In genomic region chr1:180729231-180729630, GRCm38 (mm10) we compare ENCODE assay signal across 24 mouse cellular contexts. TPM values are rescaled to one million over a fixed set of nuclear protein-coding genes. Genes with fewer than 3 reads are reported as not detected.
DNase-seq lines count a peak whose midpoint lies in the region; ATAC-seq and TF ChIP-seq lines count a peak whose summit lies in the region.
"Had no signal": no experiment of that assay in that cellular context is flagged by ENCODE, and none has a peak within 500 bp of the region (broad histone marks: within the 10 kb centered on the region; RNA-seq: fewer than 3 reads in every experiment).

No protein-coding gene starts in this region.

- H3K36me3 ChIP-seq in liver, embryonic 13.5 days: peaks cover 11% of the 10 kb centered on the region

- H3K4me3 ChIP-seq in liver, embryonic 13.5 days (replicated peaks): no peak overlapping the region
- H3K4me3 ChIP-seq in lung, adult 2 months (replicated peaks; ENCODE audit: extremely low read depth, low read depth, low read length): no peak overlapping the region
- H3K4me3 ChIP-seq: embryonic facial prominence, embryonic 13.5 days; forebrain, embryonic 13.5 days; hindbrain, embryonic 13.5 days had no signal

- H3K27ac ChIP-seq in liver, embryonic 13.5 days: peak overlapping the region; percentile 3
- H3K27ac ChIP-seq: embryonic facial prominence, embryonic 13.5 days; forebrain, embryonic 13.5 days; hindbrain, embryonic 13.5 days; hindbrain, postnatal 0 days had no signal

- H3K4me1 ChIP-seq in liver, embryonic 13.5 days (replicated peaks): peaks cover 61% of the 10 kb centered on the region
- peaks cover 14% of the 10 kb centered on the region for H3K4me1 ChIP-seq in lung, adult 2 months (ENCODE audit: control insufficient read depth, insufficient read depth, low read length)

- no peak for TF ChIP-seq CTCF in lung, adult 2 months (IDR thresholded peaks at IDR 0.05; ENCODE audit: insufficient read depth, low read length)

- no peaks in the 10 kb centered on the region for H3K9me3 ChIP-seq in liver, embryonic 13.5 days (replicated peaks)
- H3K9me3 ChIP-seq: embryonic facial prominence, embryonic 13.5 days; forebrain, embryonic 13.5 days; hindbrain, embryonic 13.5 days had no signal

- H3K4me2 ChIP-seq in liver, embryonic 13.5 days: no peak overlapping the region
- H3K4me2 ChIP-seq: forebrain, embryonic 13.5 days; hindbrain, embryonic 13.5 days had no signal

- ATAC-seq in liver, embryonic 13.5 days (ENCODE audit: low read depth): no peak
- ATAC-seq: activated CD4-positive, CD25-positive, alpha-beta regulatory T cell, adult 4 months; forebrain, embryonic 13.5 days; forebrain, postnatal 0 days; hindbrain, postnatal 0 days; Patski had no signal

- H3K27me3 ChIP-seq in liver, embryonic 13.5 days: no peaks in the 10 kb centered on the region
- H3K27me3 ChIP-seq: embryonic facial prominence, embryonic 13.5 days; forebrain, embryonic 13.5 days; hindbrain, embryonic 13.5 days; Patski had no signal

- H3K9ac ChIP-seq in liver, embryonic 13.5 days: no peak overlapping the region
- H3K9ac ChIP-seq: embryonic facial prominence, embryonic 13.5 days; forebrain, embryonic 13.5 days; forebrain, postnatal 0 days; hindbrain, embryonic 13.5 days had no signal

- TF ChIP-seq POLR2A in lung, adult 2 months (IDR thresholded peaks at IDR 0.05; ENCODE audit: borderline replicate concordance, extremely low read depth, low read depth, low read length): no peak

- no peak for DNase-seq in liver, embryonic 13.5 days
- DNase-seq in liver: no peak
- DNase-seq in CD4-positive helper T cell, adult 2 months (ENCODE audit: low read depth, low spot score): peak; percentile 34
- peak; percentile 43 for DNase-seq in induced T-regulatory cell, adult 2 months (ENCODE audit: low read depth)
- DNase-seq in lung, adult 2 months: no peak
- DNase-seq in layer of hippocampus, postnatal 10 days (ENCODE audit: low spot score in 2 of 2): no peak
- DNase-seq: adrenal gland, postnatal 25 days; B cell, adult 2 months; cerebellum, adult 18-20 months; cerebellum, adult 9-11 months; cerebellum, postnatal 36 days; forebrain, postnatal 0 days; gastrocnemius, postnatal 36 days; heart, adult 11 months; heart, postnatal 10 days had no signal

- 78% methylated on average over 3 of the region's 3 CpGs for WGBS in liver, embryonic 13.5 days (ENCODE audit: insufficient replicate concordance)
- 85% methylated on average over 3 of the region's 3 CpGs for WGBS in lung, adult 2 months

RNA-seq across cellular contexts. Expression of gene Acbd3, which starts 3.4 kb away (rescaled TPM):
- polyA plus RNA-seq in liver, embryonic 13.5 days (2015; fragmentation: Nextera tagmentation; extraction: Ambion mirVana): 8.7 and 8.9 TPM in 2 replicates
- polyA plus RNA-seq in lung, adult 2 months (2012; rRNA removed): 12.2 and 15.0 TPM in 2 replicates
- total RNA-seq in layer of hippocampus, postnatal 10 days (2021): 10 to 100 TPM; 32.8 TPM

RNA-seq across cellular contexts. Expression of gene Mixl1, which starts 32.4 kb away (rescaled TPM):
- polyA plus RNA-seq in liver, embryonic 13.5 days (2015; fragmentation: Nextera tagmentation; extraction: Ambion mirVana): 0.92 and 1.2 TPM in 2 replicates
- polyA plus RNA-seq in lung, adult 2 months (2012; rRNA removed): not detected in 2 replicates
- not detected for total RNA-seq in layer of hippocampus, postnatal 10 days (2021)
- total RNA-seq: adrenal gland, adult 18-20 months; adrenal gland, postnatal 25 days; gastrocnemius, adult 18-20 months; gastrocnemius, postnatal 36 days; heart, postnatal 10 days; hematopoietic stem cell, adult 5-6 weeks; hindbrain, postnatal 0 days had no signal
- polyA plus RNA-seq: activated CD4-positive, CD25-positive, alpha-beta regulatory T cell, adult 4 months; hindbrain, embryonic 13.5 days; hindbrain, postnatal 0 days; Patski had no signal

Comparison
In these comparisons a context has a peak if more than half of its experiments do, and no peak if none do; other contexts are left out.
1. DNase-seq: peak in CD4-positive helper T cell, adult 2 months (single experiment) and induced T-regulatory cell, adult 2 months (single experiment); none in liver, embryonic 13.5 days (single experiment), liver (single experiment), lung, adult 2 months (single experiment) and layer of hippocampus, postnatal 10 days (0 of 2).